Mouse (Mus musculus) liver, postnatal 0 days (tissue): Measurements from ENCODE around the gene Alpk1. TPM values are rescaled to one million over a fixed set of nuclear protein-coding genes. Genes with fewer than 3 reads are reported as not detected.

Experiments
- ATAC-seq: fragments of 200-750 bp; cut with Nextera tagmentation; 2 replicates; pipeline ENCODE4 v1.8.0; 2017; ENCODE audit warnings: mild to moderate bottlenecking, moderate library complexity
- DNase-seq: peaks from one replicate; pipeline ENCODE4 v3.0.0-alpha.2; 2016
- H3K27ac ChIP-seq: fragments of 300-500 bp; sonication (generic); 2 replicates; pipeline ENCODE4 v1.5.1; 2014; ENCODE audit warnings: antibody characterized with exemption, moderate library complexity, mild to moderate bottlenecking, low read depth
- H3K27me3 ChIP-seq: fragments of 300-500 bp; sonication (generic); 2 replicates; pipeline ENCODE4 v1.6.1; 2014; ENCODE audit warnings: low read length, control low read depth, mixed read lengths; ENCODE audit not compliant: insufficient read depth
- H3K36me3 ChIP-seq: fragments of 300-500 bp; sonication (generic); replicated peaks from 2 replicates; pipeline ENCODE4 v1.6.1; 2014; ENCODE audit warnings: mild to moderate bottlenecking, control low read depth, low read length, moderate library complexity, mixed read lengths; ENCODE audit not compliant: insufficient read depth
- H3K4me1 ChIP-seq: fragments of 300-500 bp; sonication (generic); 2 replicates; pipeline ENCODE4 v1.6.1; 2014; ENCODE audit warnings: antibody characterized with exemption, mild to moderate bottlenecking, control low read depth; ENCODE audit not compliant: insufficient read depth
- H3K4me2 ChIP-seq: fragments of 300-500 bp; sonication (generic); 2 replicates; pipeline ENCODE4 v1.6.1; 2014; ENCODE audit warnings: low read depth, mild to moderate bottlenecking, low read length, moderate library complexity, mixed read lengths
- H3K4me3 ChIP-seq: fragments of 300-500 bp; sonication (generic); 2 replicates; pipeline ENCODE4 v1.5.1; 2014; ENCODE audit warnings: low read depth, low read length
- H3K9ac ChIP-seq: fragments of 300-500 bp; sonication (generic); replicated peaks from 2 replicates; pipeline ENCODE4 v1.6.1; 2014; ENCODE audit warnings: mild to moderate bottlenecking, moderate library complexity
- H3K9me3 ChIP-seq: fragments of 300-500 bp; sonication (generic); 2 replicates; pipeline ENCODE4 v1.6.1; 2016; ENCODE audit warnings: mild to moderate bottlenecking, control low read depth, low read length, mixed read lengths
- CTCF ChIP-seq: sonication (generic); IDR thresholded peaks from 2 replicates; pipeline ENCODE4 v1.5.1; 2016; ENCODE audit warnings: antibody characterized with exemption, low read depth
- EP300 ChIP-seq: IDR thresholded peaks from 2 replicates; pipeline ENCODE4 v1.6.1; 2016; ENCODE audit warnings: antibody characterized with exemption, low read depth, mild to moderate bottlenecking
- WGBS: fragments of 180-500 bp; shearing (Covaris S2); extraction: QIAGEN DNeasy Blood & Tissue Kit; methylation state at CpG from one replicate; pipeline ENCODE4 v1.1.7; 2014; ENCODE audit not compliant: insufficient replicate concordance; 5-methylcytosine and 5-hydroxymethylcytosine counted together
- polyA plus RNA-seq: library from polyadenylated mRNA; unstranded; fragments of >200 nt; fragmentation: Nextera tagmentation; extraction: Ambion mirVana; gene quantifications from 2 replicates; pipeline ENCODE4 v1.2.1, GENCODE M21; 2015

Gene Alpk1
- polyA plus RNA-seq, 1 experiment from 2014 or later, result 0.39 TPM

DNA sequence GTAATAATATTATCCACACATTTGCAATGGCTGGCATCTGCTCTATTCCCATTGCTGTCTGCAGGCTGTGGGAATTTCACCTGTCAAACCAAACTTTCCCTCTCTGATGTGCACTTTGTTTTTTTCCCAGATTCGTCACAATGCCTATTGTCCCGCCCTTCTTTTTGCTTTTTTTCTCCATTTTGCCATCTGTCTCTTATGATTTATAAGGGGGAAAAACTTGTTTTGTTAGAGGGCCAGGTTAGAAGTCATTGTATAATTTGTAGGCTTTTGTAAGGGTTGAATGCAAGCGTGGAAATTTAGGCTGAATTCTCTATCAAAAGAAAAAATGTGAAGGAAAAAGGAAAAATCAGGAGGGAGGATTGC is 145.4 kb downstream of the Alpk1 start:
- TF ChIP-seq EP300 (no peak), CTCF (no peak)
- H3K9me3 ChIP-seq, result no peaks in the 10 kb centered on the region
- H3K27ac ChIP-seq, result no peak overlapping the region
- no peak overlapping the region for H3K9ac ChIP-seq
- no peaks in the 10 kb centered on the region for H3K36me3 ChIP-seq
- ATAC-seq (no peak), DNase-seq (no peak)
- H3K4me3 ChIP-seq, result no peak overlapping the region
- peaks cover 90% of the 10 kb centered on the region for H3K27me3 ChIP-seq
- WGBS, result 5% methylated on average over 3 of the region's 3 CpGs
- H3K4me2 ChIP-seq, result no peak overlapping the region
- peaks cover 21% of the 10 kb centered on the region for H3K4me1 ChIP-seq

DNA sequence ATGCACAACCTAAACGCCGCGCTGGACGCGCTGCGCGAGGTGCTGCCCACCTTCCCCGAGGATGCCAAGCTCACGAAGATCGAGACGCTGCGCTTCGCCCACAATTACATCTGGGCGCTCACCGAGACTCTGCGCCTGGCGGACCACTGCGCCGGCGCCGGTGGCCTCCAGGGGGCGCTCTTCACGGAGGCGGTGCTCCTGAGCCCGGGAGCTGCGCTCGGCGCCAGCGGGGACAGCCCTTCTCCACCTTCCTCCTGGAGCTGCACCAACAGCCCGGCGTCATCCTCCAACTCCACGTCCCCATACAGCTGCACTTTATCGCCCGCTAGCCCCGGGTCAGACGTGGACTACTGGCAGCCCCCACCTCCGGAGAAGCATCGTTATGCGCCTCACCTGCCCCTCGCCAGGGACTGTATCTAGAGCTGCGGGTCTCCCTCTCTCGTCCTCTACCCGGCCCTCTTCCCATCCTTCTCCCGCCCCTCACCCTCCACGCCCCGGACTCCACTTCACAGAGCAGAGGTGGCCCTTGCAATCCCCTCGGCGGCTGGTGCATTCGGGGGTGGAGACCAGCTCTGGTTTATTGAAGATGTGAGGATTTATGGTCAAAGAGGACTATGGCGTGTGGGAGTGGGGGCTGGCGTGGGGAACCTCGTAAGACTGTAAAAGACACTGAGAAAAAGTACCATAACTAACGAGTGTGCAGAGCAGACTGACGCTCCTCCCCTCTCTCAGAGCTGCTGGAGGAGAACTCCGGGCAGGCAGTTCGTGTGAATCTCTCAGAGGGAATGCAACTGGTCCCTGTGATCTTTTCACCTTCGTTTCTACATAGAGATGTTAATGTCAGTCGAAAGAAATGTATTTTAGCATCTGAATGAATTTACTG is 146.0 kb downstream of the Alpk1 start:
- Histone ChIP-seq H3K4me1 (peaks cover 21% of the 10 kb centered on the region), H3K9me3 (no peaks in the 10 kb centered on the region), H3K36me3 (no peaks in the 10 kb centered on the region), H3K4me3 (peak overlapping the region; percentile 38), H3K27ac (no peak overlapping the region), H3K27me3 (peaks cover 90% of the 10 kb centered on the region), H3K9ac (no peak overlapping the region), H3K4me2 (peak overlapping the region; percentile 70)
- ATAC-seq (peak; percentile 71), DNase-seq (peak; percentile 80)
- 1% methylated on average over 57 of the region's 58 CpGs for WGBS
- no peak for TF ChIP-seq EP300
- TF ChIP-seq CTCF, result peak; percentile 90

DNA sequence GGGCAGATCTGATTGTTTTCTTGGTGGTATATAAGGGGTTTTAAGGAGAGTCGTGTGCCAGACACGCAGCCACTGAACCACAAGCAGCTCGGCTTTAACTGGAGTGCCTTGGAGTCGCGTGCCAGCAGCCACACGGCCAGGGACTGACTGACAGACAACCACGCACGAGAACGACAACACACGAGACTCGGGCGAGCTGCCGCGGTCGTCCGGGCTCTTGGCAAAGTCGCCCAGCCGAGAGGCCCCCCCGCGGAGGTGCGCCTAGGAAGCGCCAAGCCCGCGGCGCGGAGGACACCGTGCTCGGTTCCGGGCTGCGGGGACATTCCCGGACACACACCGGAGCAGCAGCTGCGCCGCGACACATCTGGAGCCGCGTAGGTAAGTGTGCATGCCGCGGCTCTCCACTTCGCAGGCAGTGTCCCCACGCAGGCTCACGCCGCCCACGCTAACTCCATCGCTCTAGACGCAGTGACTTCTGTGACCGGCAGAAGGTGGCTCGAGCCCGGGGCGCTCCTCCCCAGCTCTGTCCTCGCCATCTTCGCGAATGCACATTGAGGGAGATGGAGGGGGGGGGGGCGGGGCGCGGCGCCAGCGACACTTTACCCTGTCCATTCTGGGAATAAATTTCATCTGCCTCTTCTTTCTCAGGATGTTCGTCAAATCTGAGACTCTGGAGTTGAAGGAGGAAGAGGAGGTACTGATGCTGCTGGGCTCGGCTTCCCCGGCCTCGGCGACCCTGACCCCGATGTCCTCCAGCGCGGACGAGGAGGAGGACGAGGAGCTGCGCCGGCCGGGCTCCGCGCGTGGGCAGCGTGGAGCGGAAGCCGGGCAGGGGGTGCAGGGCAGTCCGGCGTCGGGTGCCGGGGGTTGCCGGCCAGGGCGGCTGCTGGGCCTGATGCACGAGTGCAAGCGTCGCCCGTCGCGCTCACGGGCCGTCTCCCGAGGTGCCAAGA is 147.0 kb downstream of the Alpk1 start, which contains the start of gene Neurog2:
Neurog2 (plus strand) TSS at position 56 of the 953 bp plus-strand sequence.
- ATAC-seq (no peak; the same call in 1 of the 2 replicates), DNase-seq (peak; percentile 29)
- Histone ChIP-seq H3K36me3 (no peaks in the 10 kb centered on the region), H3K27ac (no peak within 1 kb of the TSS), H3K4me1 (peaks cover 22% of the 10 kb centered on the region), H3K9me3 (no peaks in the 10 kb centered on the region), H3K27me3 (peaks cover 90% of the 10 kb centered on the region), H3K4me2 (peak within 1 kb of the TSS; percentile 70), H3K9ac (no peak within 1 kb of the TSS), H3K4me3 (peak within 1 kb of the TSS; percentile 38)
- WGBS, result under 1% methylated on average over 82 of the region's 92 CpGs
- TF ChIP-seq CTCF, result no peak

DNA sequence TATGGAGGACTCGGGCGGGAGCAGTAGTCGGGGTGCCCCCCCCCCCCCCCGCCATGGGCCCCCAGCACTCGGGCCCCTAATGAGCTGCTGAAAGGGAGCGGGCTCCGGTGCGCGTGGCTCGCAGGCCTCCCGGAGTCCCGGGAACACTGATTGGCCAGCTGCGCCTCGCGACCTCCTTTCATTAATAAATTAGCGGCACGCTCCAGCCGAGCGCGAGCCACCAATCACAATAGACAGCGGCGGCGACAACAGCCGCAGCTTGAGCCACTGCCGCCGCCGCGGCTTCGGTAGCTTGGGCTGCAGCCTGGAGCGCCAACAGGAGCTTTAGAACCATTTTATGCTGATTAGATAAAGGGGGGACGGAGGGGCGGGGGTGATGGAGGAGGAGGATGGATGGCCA is 147.8 kb downstream of the Alpk1 start:
- Histone ChIP-seq H3K27ac (no peak overlapping the region), H3K4me2 (peak overlapping the region; percentile 70), H3K36me3 (no peaks in the 10 kb centered on the region), H3K9me3 (no peaks in the 10 kb centered on the region), H3K27me3 (peaks cover 90% of the 10 kb centered on the region), H3K9ac (no peak overlapping the region), H3K4me3 (peak overlapping the region; percentile 38), H3K4me1 (peaks cover 25% of the 10 kb centered on the region)
- no peak for ATAC-seq
- no peak for DNase-seq
- 2% methylated on average over 28 of the region's 32 CpGs for WGBS
- TF ChIP-seq CTCF (no peak), EP300 (no peak)

DNA sequence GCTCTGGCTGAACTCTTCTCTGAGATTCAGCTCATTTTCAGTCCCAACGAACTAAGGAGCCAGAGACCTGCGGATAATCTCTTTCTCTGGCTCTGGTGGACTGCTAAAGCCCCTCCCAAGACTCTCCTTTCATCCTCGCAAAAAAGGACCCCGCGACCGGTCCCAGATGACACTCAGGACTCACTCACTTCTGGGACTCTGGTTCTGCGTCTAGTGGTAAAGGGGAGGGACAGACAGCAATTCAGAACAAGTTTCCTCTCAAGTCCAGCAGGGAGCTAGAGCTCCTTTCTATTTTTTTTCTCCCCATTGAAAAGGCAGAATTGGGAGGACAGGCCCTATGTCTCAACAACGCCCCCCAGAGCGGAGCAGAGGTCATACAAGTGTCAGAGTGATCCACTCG is 148.7 kb downstream of the Alpk1 start:
- Histone ChIP-seq H3K4me1 (peaks cover 25% of the 10 kb centered on the region), H3K9ac (no peak overlapping the region), H3K27ac (no peak overlapping the region), H3K36me3 (no peaks in the 10 kb centered on the region), H3K27me3 (peaks cover 93% of the 10 kb centered on the region), H3K4me2 (no peak overlapping the region), H3K4me3 (no peak overlapping the region), H3K9me3 (no peaks in the 10 kb centered on the region)
- no peak for ATAC-seq
- 2% methylated on average over 10 of the region's 10 CpGs for WGBS
- no peak for TF ChIP-seq EP300
- no peak for TF ChIP-seq CTCF
- DNase-seq, result no peak

DNA sequence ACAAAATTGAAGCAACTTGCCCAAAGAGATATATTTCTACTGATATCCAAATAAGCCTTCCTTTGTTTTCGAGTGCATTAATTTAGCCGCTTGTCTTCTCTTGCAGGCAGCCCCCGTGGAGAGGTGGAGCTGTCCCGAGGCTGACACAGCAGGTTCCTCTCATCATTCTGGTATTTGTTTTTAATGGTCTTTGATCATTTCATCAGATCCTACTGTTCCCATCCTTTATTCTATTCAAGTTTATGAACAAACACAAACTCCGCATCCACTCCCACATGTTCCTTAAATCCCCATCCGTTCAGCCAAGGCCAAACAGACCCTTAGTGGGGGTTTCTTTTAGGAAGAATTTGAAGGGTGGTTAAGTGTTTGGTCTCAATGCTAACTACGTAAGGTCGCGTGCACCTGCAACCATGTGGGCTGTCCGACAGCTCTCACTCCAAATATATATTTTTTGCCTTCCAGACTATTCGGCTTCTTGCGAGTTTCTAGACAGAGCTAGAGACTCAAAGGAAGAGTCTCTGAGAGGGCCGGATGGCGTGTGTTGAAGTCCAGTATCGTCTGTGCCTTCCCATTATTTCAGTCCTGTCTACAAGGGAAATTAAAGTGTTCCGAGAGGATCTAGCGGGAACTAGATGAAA is 149.5 kb downstream of the Alpk1 start:
- DNase-seq (no peak), ATAC-seq (no peak)
- Histone ChIP-seq H3K4me2 (no peak overlapping the region), H3K36me3 (no peaks in the 10 kb centered on the region), H3K27ac (no peak overlapping the region), H3K9me3 (no peaks in the 10 kb centered on the region), H3K9ac (no peak overlapping the region), H3K4me1 (peaks cover 27% of the 10 kb centered on the region), H3K27me3 (peaks cover 95% of the 10 kb centered on the region), H3K4me3 (no peak overlapping the region)
- no peak for TF ChIP-seq EP300
- no peak for TF ChIP-seq CTCF
- 6% methylated on average over 17 of the region's 17 CpGs for WGBS
